Mouse (Mus musculus) yolk sac, embryonic 10.5 days (tissue): ENCODE measurements around the gene Arhgef40.

Experiments
- DNase-seq: peaks from one replicate; pipeline ENCODE4 v3.0.0-alpha.2; 2017; ENCODE audit warnings: low spot score

Gene Arhgef40

GRCm38 (mm10) chr14:51984247-51985231 lies at the start of gene Arhgef40:
TSS of gene Arhgef40 (plus strand) at chr14:51984719.
- DNase-seq, result peak; percentile 86

- no peak for DNase-seq
These were observed 45.5 kb upstream of the Arhgef40 start for GRCm38 (mm10) chr14:51939005-51939404.

GRCm38 (mm10) chr14:51940944-51941560 lies 43.5 kb upstream of the Arhgef40 start:
- DNase-seq, result no peak

GRCm38 (mm10) chr14:51941577-51941976 lies 42.9 kb upstream of the Arhgef40 start:
- no peak for DNase-seq

GRCm38 (mm10) chr14:51942236-51942635 lies 42.3 kb upstream of the Arhgef40 start:
- DNase-seq, result no peak

- DNase-seq, result no peak
These were observed 41.2 kb upstream of the Arhgef40 start for GRCm38 (mm10) chr14:51943336-51943735.

- DNase-seq, result no peak
These were observed 24.2 kb upstream of the Arhgef40 start for GRCm38 (mm10) chr14:51960316-51960715.

GRCm38 (mm10) chr14:51967400-51967799 lies 17.1 kb upstream of the Arhgef40 start:
- no peak for DNase-seq

- DNase-seq, result no peak
These were observed 5.3 kb upstream of the Arhgef40 start for GRCm38 (mm10) chr14:51979252-51979651.

GRCm38 (mm10) chr14:51983251-51983650 lies 1.3 kb upstream of the Arhgef40 start:
- DNase-seq, result no peak

GRCm38 (mm10) chr14:51983855-51984246 lies 668 bp upstream of the Arhgef40 start:
- no peak for DNase-seq

- DNase-seq, result peak; percentile 69
These were observed 1.0 kb downstream of the Arhgef40 start for GRCm38 (mm10) chr14:51985301-51986152.

- DNase-seq, result no peak
These were observed 1.6 kb downstream of the Arhgef40 start for GRCm38 (mm10) chr14:51986153-51986505.

GRCm38 (mm10) chr14:51987177-51987576 lies 2.7 kb downstream of the Arhgef40 start:
- no peak for DNase-seq

GRCm38 (mm10) chr14:51988731-51989130 lies 4.2 kb downstream of the Arhgef40 start:
- no peak for DNase-seq

GRCm38 (mm10) chr14:51989461-51989970 lies 5.0 kb downstream of the Arhgef40 start:
- DNase-seq, result no peak

- DNase-seq, result no peak
These were observed 9.9 kb downstream of the Arhgef40 start for GRCm38 (mm10) chr14:51994453-51994852.

GRCm38 (mm10) chr14:51995219-51995871 lies 10.8 kb downstream of the Arhgef40 start:
- DNase-seq, result no peak

- no peak for DNase-seq
These were observed 11.8 kb downstream of the Arhgef40 start for GRCm38 (mm10) chr14:51996231-51996841.

- no peak for DNase-seq
These were observed 12.3 kb downstream of the Arhgef40 start for GRCm38 (mm10) chr14:51996866-51997265.

GRCm38 (mm10) chr14:51997483-51997882 lies 13.0 kb downstream of the Arhgef40 start:
- DNase-seq, result no peak
